23 mouse cellular contexts compared by ENCODE assay signal in genomic region chr10:56374169-56374568, GRCm38 (mm10). TPM values are rescaled to one million over a fixed set of nuclear protein-coding genes. Genes with fewer than 3 reads are reported as not detected.
DNase-seq lines count a peak whose midpoint lies in the region; ATAC-seq and TF ChIP-seq lines count a peak whose summit lies in the region.
"Had no signal": no experiment of that assay in that cellular context is flagged by ENCODE, and none has a peak within 500 bp of the region (broad histone marks: within the 10 kb centered on the region; RNA-seq: fewer than 3 reads in every experiment).

No protein-coding gene starts in this region.

- intact Hi-C loops in heart, postnatal 10 days (cut with DNase I) = loop anchor here (2.0 kb wide), 1 partner anchor 467 kb away; no protein-coding TSS in a partner anchor

- H3K36me3 ChIP-seq in heart, embryonic 10.5 days = no peaks in the 10 kb centered on the region
- no peaks in the 10 kb centered on the region for H3K36me3 ChIP-seq in ES-Bruce4 (ENCODE audit: control insufficient read depth, insufficient read depth, low read length, poor library complexity, severe bottlenecking)
- no peaks in the 10 kb centered on the region for H3K36me3 ChIP-seq in embryonic facial prominence, embryonic 12.5 days
- H3K36me3 ChIP-seq: forebrain, embryonic 15.5 days; hindbrain, embryonic 15.5 days; midbrain, embryonic 15.5 days; neural tube, embryonic 15.5 days had no signal

- ATAC-seq in embryonic facial prominence, embryonic 12.5 days (ENCODE audit: insufficient number of reproducible peaks, insufficient read depth, low FRiP score, low TSS enrichment) = no peak
- ATAC-seq: forebrain, embryonic 15.5 days; intestine, embryonic 16.5 days; midbrain, embryonic 15.5 days had no signal

- H3K27me3 ChIP-seq in heart, embryonic 10.5 days (ENCODE audit: insufficient read depth, poor library complexity, severe bottlenecking) = no peaks in the 10 kb centered on the region
- H3K27me3 ChIP-seq in ES-Bruce4 (ENCODE audit: control insufficient read depth, insufficient read depth, low read length, poor library complexity, severe bottlenecking) = no peaks in the 10 kb centered on the region
- no peaks in the 10 kb centered on the region for H3K27me3 ChIP-seq in embryonic facial prominence, embryonic 12.5 days
- H3K27me3 ChIP-seq: CH12.LX had no signal

- peaks cover 10% of the 10 kb centered on the region for H3K4me1 ChIP-seq in heart, embryonic 10.5 days
- no peaks in the 10 kb centered on the region for H3K4me1 ChIP-seq in ES-Bruce4 (ENCODE audit: control insufficient read depth, insufficient read depth, low read length)
- H3K4me1 ChIP-seq in embryonic facial prominence, embryonic 12.5 days = peaks cover 17% of the 10 kb centered on the region

- 0 out of 2 replicates have a peak overlapping the region, but pooled peaks have one; percentile 36 for H3K27ac ChIP-seq in heart, embryonic 10.5 days
- H3K27ac ChIP-seq in ES-Bruce4 (ENCODE audit: insufficient read depth, low read length) = peak overlapping the region; percentile 95
- 0 out of 2 replicates have a peak overlapping the region, but pooled peaks have one; percentile 36 for H3K27ac ChIP-seq in embryonic facial prominence, embryonic 12.5 days
- H3K27ac ChIP-seq: forebrain, embryonic 15.5 days; hindbrain, embryonic 15.5 days; midbrain, embryonic 15.5 days; neural tube, embryonic 15.5 days had no signal

- no peak for DNase-seq in heart, embryonic 10.5 days (ENCODE audit: low spot score)
- no peak for DNase-seq in heart, postnatal 10 days
- peak; percentile 96 for DNase-seq in ZHBTc4 (ENCODE audit: low read depth, low spot score)
- no peak for DNase-seq in right cerebral cortex, postnatal 36 days (ENCODE audit: low spot score in 2 of 2)
- DNase-seq in adrenal gland, adult 2 months = no peak
- DNase-seq in frontal cortex, postnatal 36 days (ENCODE audit: low spot score in 2 of 2) = no peak
- DNase-seq: cerebellum, adult 8-10 months; gastrocnemius, postnatal 36 days; heart, postnatal 14 days; kidney, postnatal 10 days; left cerebral cortex, postnatal 4 days; lung, adult 18-20 months; lung, postnatal 14 days had no signal

- no peak for TF ChIP-seq POLR2A in ES-Bruce4 (IDR thresholded peaks at IDR 0.05; ENCODE audit: insufficient read depth, low read length)

- no peak overlapping the region for H3K4me2 ChIP-seq in embryonic facial prominence, embryonic 12.5 days (replicated peaks)
- H3K4me2 ChIP-seq: forebrain, embryonic 15.5 days; liver, embryonic 11.5 days had no signal

- TF ChIP-seq CTCF in ES-Bruce4 (IDR thresholded peaks at IDR 0.05; ENCODE audit: low read depth, low read length) = no peak

- no peak overlapping the region for H3K9ac ChIP-seq in ES-Bruce4 (ENCODE audit: low read depth, poor library complexity, severe bottlenecking)
- H3K9ac ChIP-seq in embryonic facial prominence, embryonic 12.5 days = no peak overlapping the region
- H3K9ac ChIP-seq: forebrain, embryonic 15.5 days; midbrain, embryonic 15.5 days; neural tube, embryonic 15.5 days had no signal

- 45% methylated on average over 5 of the region's 5 CpGs for WGBS in heart, embryonic 10.5 days
- WGBS in embryonic facial prominence, embryonic 12.5 days = 22% methylated on average over 5 of the region's 5 CpGs

- H3K4me3 ChIP-seq in heart, embryonic 10.5 days = no peak overlapping the region
- H3K4me3 ChIP-seq in ES-Bruce4 (ENCODE audit: low read depth, low read length) = no peak overlapping the region
- H3K4me3 ChIP-seq in embryonic facial prominence, embryonic 12.5 days = no peak overlapping the region
- H3K4me3 ChIP-seq: erythroblast, embryonic 14.5 days; forebrain, embryonic 15.5 days; hindbrain, embryonic 15.5 days; midbrain, embryonic 15.5 days; neural tube, embryonic 15.5 days had no signal

- H3K9me3 ChIP-seq in heart, embryonic 10.5 days = no peaks in the 10 kb centered on the region
- H3K9me3 ChIP-seq in ES-Bruce4 (replicated peaks; ENCODE audit: control insufficient read depth, insufficient read depth, low read length, poor library complexity, severe bottlenecking) = no peaks in the 10 kb centered on the region
- H3K9me3 ChIP-seq in embryonic facial prominence, embryonic 12.5 days = no peaks in the 10 kb centered on the region
- H3K9me3 ChIP-seq: forebrain, embryonic 15.5 days; hindbrain, embryonic 15.5 days; midbrain, embryonic 15.5 days; neural tube, embryonic 15.5 days had no signal

- peak; percentile 57; the same call in 1 of the 2 replicates for TF ChIP-seq EP300 in ES-Bruce4 (IDR thresholded peaks at IDR 0.05; ENCODE audit: insufficient read depth, low read depth, low read length)

RNA-seq across cellular contexts. Expression of gene Gja1, which starts 3.0 kb away (rescaled TPM):
- polyA plus RNA-seq in heart, embryonic 10.5 days (2016; fragmentation: Nextera tagmentation; extraction: Ambion mirVana) = 141 and 251 TPM in 2 replicates
- 100 to 1,000 TPM; 368 to 724 TPM for total RNA-seq in heart, postnatal 10 days (2021)
- polyA plus RNA-seq in ES-Bruce4 (2011; ENCODE audit: insufficient read depth, insufficient read length, low read depth, missing spikeins) = 300 and 311 TPM in 2 replicates
- polyA plus RNA-seq in embryonic facial prominence, embryonic 12.5 days (2016; fragmentation: Nextera tagmentation; extraction: Ambion mirVana) = 246 and 302 TPM in 2 replicates
- total RNA-seq in adrenal gland, adult 2 months (2021) = 100 to 1,000 TPM; 164 to 450 TPM
- 15.2 and 26.8 TPM in 2 replicates for polyA plus RNA-seq in adrenal gland, adult 2 months (2012; rRNA removed)
- polyA plus RNA-seq: erythroblast, embryonic 14.5 days had no signal

Comparison
In these comparisons a context has a peak if more than half of its experiments do, and no peak if none do; other contexts are left out.
1. H3K27ac ChIP-seq: peak in every context shown above with its lines; median percentile 95 in ES-Bruce4; 36 in heart, embryonic 10.5 days; 36 in embryonic facial prominence, embryonic 12.5 days.